Mouse (Mus musculus): ENCODE measurements around the gene Crybg1. TPM values are rescaled to one million over a fixed set of nuclear protein-coding genes. Genes with fewer than 3 reads are reported as not detected.

Gene Crybg1
- 4.6 and 5.0 TPM in 2 replicates for polyA plus RNA-seq (2015; fragmentation: Nextera tagmentation; extraction: Ambion mirVana)

GRCm38 (mm10) chr10:44148337-44149317, at the start of gene Crybg1:
TSS of gene Crybg1 (minus strand) at chr10:44148853.
- Histone ChIP-seq H3K4me3 (replicated peaks) (peak within 1 kb of the TSS; percentile 45), H3K9me3 (replicated peaks) (no peaks in the 10 kb centered on the region), H3K4me1 (peaks cover 8% of the 10 kb centered on the region; the same call in 1 of the 2 replicates), H3K4me2 (replicated peaks) (peak within 1 kb of the TSS; percentile 76), H3K36me3 (no peaks in the 10 kb centered on the region), H3K27ac (replicated peaks) (no peak within 1 kb of the TSS), H3K27me3 (no peaks in the 10 kb centered on the region), H3K9ac (no peak within 1 kb of the TSS)
- 2% methylated on average over 49 of the region's 53 CpGs for WGBS
- peak; percentile 71; the same call in 1 of the 2 replicates for ATAC-seq (ENCODE audit: insufficient number of reproducible peaks, low FRiP score, low TSS enrichment, low read depth)

- Histone ChIP-seq H3K9me3 (replicated peaks) (no peaks in the 10 kb centered on the region), H3K36me3 (no peaks in the 10 kb centered on the region), H3K27ac (replicated peaks) (no peak overlapping the region), H3K27me3 (no peaks in the 10 kb centered on the region), H3K4me2 (replicated peaks) (no peak overlapping the region), H3K4me1 (no peaks in the 10 kb centered on the region), H3K4me3 (replicated peaks) (no peak overlapping the region), H3K9ac (no peak overlapping the region)
- ATAC-seq (ENCODE audit: insufficient number of reproducible peaks, low FRiP score, low TSS enrichment, low read depth): no peak
- 3% methylated on average over 1 of the region's 1 CpGs for WGBS
Measured at GRCm38 (mm10) chr10:44177365-44177764, 28.7 kb upstream of the Crybg1 start.

- Histone ChIP-seq H3K27ac (replicated peaks) (no peak overlapping the region), H3K9ac (no peak overlapping the region), H3K4me3 (replicated peaks) (no peak overlapping the region), H3K4me1 (no peaks in the 10 kb centered on the region), H3K4me2 (replicated peaks) (no peak overlapping the region), H3K27me3 (no peaks in the 10 kb centered on the region), H3K36me3 (no peaks in the 10 kb centered on the region), H3K9me3 (replicated peaks) (no peaks in the 10 kb centered on the region)
- ATAC-seq (ENCODE audit: insufficient number of reproducible peaks, low FRiP score, low TSS enrichment, low read depth): no peak
Measured at GRCm38 (mm10) chr10:44176548-44176947, 27.9 kb upstream of the Crybg1 start.

GRCm38 (mm10) chr10:44176120-44176519, 27.5 kb upstream of the Crybg1 start:
- Histone ChIP-seq H3K9me3 (replicated peaks) (no peaks in the 10 kb centered on the region), H3K27me3 (no peaks in the 10 kb centered on the region), H3K27ac (replicated peaks) (no peak overlapping the region), H3K4me3 (replicated peaks) (no peak overlapping the region), H3K4me2 (replicated peaks) (no peak overlapping the region), H3K4me1 (no peaks in the 10 kb centered on the region), H3K36me3 (no peaks in the 10 kb centered on the region), H3K9ac (no peak overlapping the region)
- ATAC-seq (ENCODE audit: insufficient number of reproducible peaks, low FRiP score, low TSS enrichment, low read depth): no peak
- 77% methylated on average over 5 of the region's 5 CpGs for WGBS

- H3K4me3 ChIP-seq (replicated peaks): no peak overlapping the region
- no peaks in the 10 kb centered on the region for H3K4me1 ChIP-seq
- H3K4me2 ChIP-seq (replicated peaks): no peak overlapping the region
- no peak overlapping the region for H3K9ac ChIP-seq
- no peak overlapping the region for H3K27ac ChIP-seq (replicated peaks)
- H3K9me3 ChIP-seq (replicated peaks): no peaks in the 10 kb centered on the region
- H3K27me3 ChIP-seq: no peaks in the 10 kb centered on the region
- 78% methylated on average over 12 of the region's 12 CpGs for WGBS
- H3K36me3 ChIP-seq: no peaks in the 10 kb centered on the region
- ATAC-seq (ENCODE audit: insufficient number of reproducible peaks, low FRiP score, low TSS enrichment, low read depth): no peak
Measured at GRCm38 (mm10) chr10:44170145-44170544, 21.5 kb upstream of the Crybg1 start.

GRCm38 (mm10) chr10:44167061-44167460, 18.4 kb upstream of the Crybg1 start:
- no peak for ATAC-seq (ENCODE audit: insufficient number of reproducible peaks, low FRiP score, low TSS enrichment, low read depth)
- WGBS: 56% methylated on average over 5 of the region's 5 CpGs
- H3K9me3 ChIP-seq (replicated peaks): no peaks in the 10 kb centered on the region

GRCm38 (mm10) chr10:44164258-44164975, 15.8 kb upstream of the Crybg1 start:
- Histone ChIP-seq H3K4me3 (replicated peaks) (no peak overlapping the region), H3K9me3 (replicated peaks) (no peaks in the 10 kb centered on the region), H3K36me3 (no peaks in the 10 kb centered on the region), H3K4me1 (no peaks in the 10 kb centered on the region), H3K4me2 (replicated peaks) (no peak overlapping the region), H3K27ac (replicated peaks) (no peak overlapping the region), H3K9ac (no peak overlapping the region), H3K27me3 (no peaks in the 10 kb centered on the region)
- WGBS: 71% methylated on average over 8 of the region's 8 CpGs
- no peak for ATAC-seq (ENCODE audit: insufficient number of reproducible peaks, low FRiP score, low TSS enrichment, low read depth)

More at GRCm38 (mm10) chr10:44167061-44167460, 18.4 kb upstream of the Crybg1 start:
- Histone ChIP-seq H3K36me3 (no peaks in the 10 kb centered on the region), H3K27ac (replicated peaks) (no peak overlapping the region), H3K4me2 (replicated peaks) (no peak overlapping the region), H3K4me1 (no peaks in the 10 kb centered on the region), H3K9ac (no peak overlapping the region), H3K27me3 (no peaks in the 10 kb centered on the region), H3K4me3 (replicated peaks) (no peak overlapping the region)

- no peak overlapping the region for H3K9ac ChIP-seq
- H3K27ac ChIP-seq (replicated peaks): no peak overlapping the region
- H3K27me3 ChIP-seq: no peaks in the 10 kb centered on the region
- no peak overlapping the region for H3K4me3 ChIP-seq (replicated peaks)
- H3K9me3 ChIP-seq (replicated peaks): no peaks in the 10 kb centered on the region
- 81% methylated on average over 4 of the region's 4 CpGs for WGBS
- H3K4me2 ChIP-seq (replicated peaks): no peak overlapping the region
- no peaks in the 10 kb centered on the region for H3K4me1 ChIP-seq
- no peaks in the 10 kb centered on the region for H3K36me3 ChIP-seq
- no peak for ATAC-seq (ENCODE audit: insufficient number of reproducible peaks, low FRiP score, low TSS enrichment, low read depth)
Measured at GRCm38 (mm10) chr10:44163028-44163427, 14.4 kb upstream of the Crybg1 start.

- H3K27ac ChIP-seq (replicated peaks): no peak overlapping the region
- no peaks in the 10 kb centered on the region for H3K27me3 ChIP-seq
- no peak for ATAC-seq (ENCODE audit: insufficient number of reproducible peaks, low FRiP score, low TSS enrichment, low read depth)
- no peaks in the 10 kb centered on the region for H3K4me1 ChIP-seq
- no peaks in the 10 kb centered on the region for H3K9me3 ChIP-seq (replicated peaks)
- no peak overlapping the region for H3K4me3 ChIP-seq (replicated peaks)
- 48% methylated on average over 4 of the region's 4 CpGs for WGBS
- H3K4me2 ChIP-seq (replicated peaks): no peak overlapping the region
- no peaks in the 10 kb centered on the region for H3K36me3 ChIP-seq
- no peak overlapping the region for H3K9ac ChIP-seq
Measured at GRCm38 (mm10) chr10:44160150-44160549, 11.5 kb upstream of the Crybg1 start.

- no peaks in the 10 kb centered on the region for H3K9me3 ChIP-seq (replicated peaks)
- no peak overlapping the region for H3K4me2 ChIP-seq (replicated peaks)
- ATAC-seq (ENCODE audit: insufficient number of reproducible peaks, low FRiP score, low TSS enrichment, low read depth): no peak
- H3K4me3 ChIP-seq (replicated peaks): no peak overlapping the region
- H3K9ac ChIP-seq: no peak overlapping the region
- no peaks in the 10 kb centered on the region for H3K36me3 ChIP-seq
- no peak overlapping the region for H3K27ac ChIP-seq (replicated peaks)
- no peaks in the 10 kb centered on the region for H3K4me1 ChIP-seq
- 23% methylated on average over 2 of the region's 2 CpGs for WGBS
- no peaks in the 10 kb centered on the region for H3K27me3 ChIP-seq
Measured at GRCm38 (mm10) chr10:44157489-44157888, 8.8 kb upstream of the Crybg1 start.

GRCm38 (mm10) chr10:44150501-44150900, 1.8 kb upstream of the Crybg1 start:
- Histone ChIP-seq H3K27me3 (no peaks in the 10 kb centered on the region), H3K9me3 (replicated peaks) (no peaks in the 10 kb centered on the region), H3K4me2 (replicated peaks) (no peak overlapping the region), H3K4me1 (peaks cover 8% of the 10 kb centered on the region; the same call in 1 of the 2 replicates), H3K36me3 (no peaks in the 10 kb centered on the region), H3K9ac (no peak overlapping the region), H3K4me3 (replicated peaks) (no peak overlapping the region), H3K27ac (replicated peaks) (no peak overlapping the region)
- no peak for ATAC-seq (ENCODE audit: insufficient number of reproducible peaks, low FRiP score, low TSS enrichment, low read depth)
- WGBS: 80% methylated on average over 2 of the region's 2 CpGs

Data from embryonic facial prominence, embryonic 15.5 days (tissue).